Mouse (Mus musculus) urinary bladder, adult 18-20 months (tissue): ENCODE data around the gene Usp32.

Experiments used
- DNase-seq, 2 experiments: peaks; one replicate each; pipeline ENCODE4 v3.0.0; 2022; ENCODE audit warnings: low spot score in 2 of 2, mixed read lengths in 2 of 2

Usp32 gene

GRCm38 (mm10) chr11:84948526-84948925 lies 191.4 kb downstream of the Usp32 start:
- no peak for DNase-seq

DNA sequence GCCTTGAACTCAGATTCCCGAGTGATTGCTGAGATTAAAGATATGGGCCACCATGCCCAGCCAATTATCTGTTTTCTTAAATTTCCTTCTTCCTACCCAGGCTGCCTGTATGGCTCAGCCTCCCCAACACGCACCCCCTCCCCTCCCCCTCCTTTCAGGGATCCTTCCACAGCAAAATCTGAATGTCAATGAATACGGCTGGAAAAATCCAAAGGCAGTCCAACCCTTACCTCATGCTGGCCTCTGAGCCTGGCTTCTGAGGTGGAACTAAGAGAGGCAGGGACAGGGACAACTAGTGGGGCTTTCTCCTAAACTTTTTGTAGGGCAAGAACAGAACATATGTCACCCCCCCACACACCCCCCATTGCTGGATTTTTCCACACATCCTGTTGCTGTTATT lies 191.8 kb downstream of the Usp32 start:
- no peak for DNase-seq

DNA sequence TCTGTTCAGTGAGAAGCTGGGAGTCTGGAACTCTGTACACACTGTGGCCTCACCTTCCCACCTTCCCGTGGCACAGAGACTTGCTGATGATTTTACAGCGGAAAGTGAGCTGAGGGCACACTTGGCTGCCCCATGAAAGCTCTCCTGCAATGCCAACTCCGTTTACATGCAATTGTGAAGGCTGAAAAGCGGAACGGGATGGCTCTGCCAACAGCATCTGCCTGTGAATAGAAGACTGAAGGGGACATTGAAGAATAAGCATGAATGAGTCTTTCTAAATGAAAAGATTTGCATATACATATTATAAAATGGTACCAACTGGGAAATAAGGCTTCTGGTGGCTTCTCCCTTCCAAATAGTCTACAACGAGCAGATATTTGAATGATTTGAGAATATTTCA lies 192.8 kb downstream of the Usp32 start:
- no peak for DNase-seq

DNA sequence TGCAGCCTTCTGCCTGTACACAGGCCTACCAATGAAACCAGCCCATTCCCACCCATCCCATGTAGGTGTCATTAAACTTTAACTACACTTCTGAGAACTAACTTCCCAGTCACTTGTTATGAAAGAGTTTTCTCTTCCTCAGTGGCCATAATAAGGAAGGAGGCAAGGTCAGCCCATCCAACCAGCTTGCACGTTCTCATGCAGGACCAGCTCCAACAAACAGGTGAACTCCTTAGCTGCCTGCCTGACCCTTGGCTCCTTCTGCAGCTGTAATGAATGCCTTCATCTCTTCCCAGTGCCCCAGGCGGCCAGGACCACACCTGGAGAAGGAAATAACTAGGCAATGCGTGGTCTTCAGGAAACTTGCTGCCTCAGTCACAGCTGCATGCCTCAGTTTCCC lies 194.1 kb downstream of the Usp32 start:
- no peak for DNase-seq

DNA sequence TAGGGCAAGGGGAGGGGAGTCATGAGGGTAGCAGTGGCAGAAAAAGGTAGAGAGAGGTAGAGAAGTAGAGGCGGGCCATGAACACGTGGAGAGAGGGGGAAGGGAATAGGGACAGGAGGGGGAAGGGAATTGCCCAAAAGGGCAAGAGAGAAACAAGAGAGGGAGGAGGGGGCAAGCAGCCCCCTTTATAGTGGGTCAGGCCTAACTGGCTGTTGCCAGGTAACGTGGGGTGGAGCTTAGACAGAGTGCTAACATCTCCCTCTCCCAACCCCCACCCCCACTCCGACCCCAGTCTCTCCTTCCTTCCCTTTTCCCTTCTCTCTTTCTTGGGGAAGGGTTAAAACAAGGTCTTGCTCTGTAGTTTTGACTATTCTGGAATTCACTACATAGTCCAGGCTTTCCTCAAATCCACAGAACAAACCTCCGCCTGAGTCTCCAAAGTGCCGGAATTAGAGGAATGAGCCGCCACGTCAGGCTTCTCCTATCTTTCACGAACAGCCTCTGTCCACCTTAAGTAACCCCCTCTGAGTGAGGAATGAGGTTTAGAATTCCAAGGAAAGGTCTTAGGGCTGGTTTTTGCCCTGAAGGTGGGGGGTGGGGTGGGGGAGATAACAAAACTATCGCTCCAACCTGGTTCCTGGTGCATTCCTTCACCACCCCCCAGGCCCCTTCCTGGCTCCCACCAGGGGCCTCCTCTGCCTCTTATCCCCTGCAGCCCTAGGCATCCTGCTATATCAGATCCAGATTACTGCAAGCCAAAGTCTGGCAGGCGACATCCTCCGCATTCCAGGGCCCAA lies 195.1 kb downstream of the Usp32 start:
- no peak for DNase-seq

DNA sequence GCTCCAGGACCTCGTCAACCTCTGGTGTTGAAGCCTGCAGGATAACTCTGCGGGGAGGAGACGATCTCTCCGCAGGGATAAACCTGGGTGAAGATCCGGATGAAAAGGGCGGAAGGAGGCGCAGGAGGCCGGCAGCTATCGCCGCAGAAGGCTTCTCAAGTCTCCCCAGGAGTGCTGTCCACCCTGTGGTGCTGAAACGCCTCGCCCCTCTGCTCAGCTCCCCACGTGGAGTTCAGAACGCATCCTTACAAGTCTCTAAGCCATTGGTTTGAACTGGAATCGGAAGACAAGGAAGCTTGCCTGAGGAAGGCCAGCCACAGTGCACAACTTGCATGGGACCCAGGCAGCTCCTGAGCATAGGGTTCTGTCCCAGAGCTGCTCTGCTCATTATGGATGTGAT lies 196.0 kb downstream of the Usp32 start:
- peak; percentile 7 to 33 for DNase-seq

GRCm38 (mm10) chr11:84940140-84940539 lies 199.8 kb downstream of the Usp32 start:
- DNase-seq: no peak

- DNase-seq: no peak
These were observed 200.4 kb downstream of the Usp32 start for GRCm38 (mm10) chr11:84939508-84940053.
